13 mouse cellular contexts compared by ENCODE assay signal in the genomic region with DNA sequence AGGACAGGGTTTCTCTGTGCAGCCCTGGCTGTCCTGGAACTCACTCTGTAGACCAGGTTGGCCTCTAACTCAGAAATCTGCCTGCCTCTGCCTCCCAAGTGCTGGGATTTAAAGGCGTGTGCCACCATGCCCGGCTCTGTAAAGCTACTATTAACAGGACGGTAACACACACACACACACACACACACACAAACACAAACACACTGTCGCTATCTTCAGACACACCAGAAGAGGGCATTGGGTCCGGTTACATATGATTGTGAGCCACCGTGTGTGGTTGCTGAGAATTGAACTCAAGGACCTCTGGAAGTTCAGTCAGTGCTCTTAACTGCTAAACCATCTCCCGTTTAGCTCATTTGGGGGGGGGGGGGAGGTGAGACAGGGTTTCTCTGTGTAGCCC. TPM values are rescaled to one million over a fixed set of nuclear protein-coding genes. Genes with fewer than 3 reads are reported as not detected.
DNase-seq lines count a peak whose midpoint lies in the region; ATAC-seq and TF ChIP-seq lines count a peak whose summit lies in the region.
"Not testable (repeated sequence)": the region's sequence is repeated elsewhere in the genome, so short reads cannot be mapped to it uniquely, and the experiment has no call there.
"Had no signal": no experiment of that assay in that cellular context is flagged by ENCODE, and none has a peak within 500 bp of the region (broad histone marks: within the 10 kb centered on the region; RNA-seq: fewer than 3 reads in every experiment).

No protein-coding gene starts in this region.

- not testable (repeated sequence) for H3K9me3 ChIP-seq in ES-E14 (ENCODE audit: control insufficient read depth, insufficient read depth, low read depth, low read length); embryonic facial prominence, embryonic 13.5 days; hindbrain, embryonic 12.5 days (replicated peaks); kidney, embryonic 14.5 days (ENCODE audit: control insufficient read depth, low read length); liver, embryonic 11.5 days (ENCODE audit: control insufficient read depth, low read length); megakaryocyte, embryonic 14.5 days; neural tube, embryonic 14.5 days (ENCODE audit: control insufficient read depth, low read length)

- in situ Hi-C loops in ES-E14 (cut with MboI; ENCODE audit: low sequenced_read_pairs in 2 of 2, unreplicated experiment in 2 of 2), result not testable (repeated sequence)

- not testable (repeated sequence) for H3K36me3 ChIP-seq in ES-E14 (ENCODE audit: control insufficient read depth, insufficient read depth, low read length, poor library complexity, severe bottlenecking); liver, embryonic 11.5 days (ENCODE audit: control insufficient read depth, insufficient read depth, low read length); neural tube, embryonic 14.5 days (ENCODE audit: control insufficient read depth, insufficient read depth, low read length)
- peaks cover 17% of the 10 kb centered on the region for H3K36me3 ChIP-seq in embryonic facial prominence, embryonic 13.5 days
- H3K36me3 ChIP-seq in hindbrain, embryonic 12.5 days, result peaks cover 11% of the 10 kb centered on the region; the same call in 1 of the 2 replicates
- H3K36me3 ChIP-seq in kidney, embryonic 14.5 days (ENCODE audit: control insufficient read depth, insufficient read depth, low read length), result peaks cover 16% of the 10 kb centered on the region; the same call in 1 of the 2 replicates
- peaks cover 37% of the 10 kb centered on the region for H3K36me3 ChIP-seq in megakaryocyte, embryonic 14.5 days (replicated peaks; ENCODE audit: low read length)

- not testable (repeated sequence) for TF ChIP-seq CTCF in gastrocnemius, adult 2 months (IDR thresholded peaks at IDR 0.05)

- H3K27me3 ChIP-seq in embryonic facial prominence, embryonic 13.5 days; hindbrain, embryonic 12.5 days; kidney, embryonic 14.5 days (ENCODE audit: control insufficient read depth, insufficient read depth, low read length); liver, embryonic 11.5 days (replicated peaks; ENCODE audit: control insufficient read depth, insufficient read depth, low read length); megakaryocyte, embryonic 14.5 days (replicated peaks); neural tube, embryonic 14.5 days (ENCODE audit: control insufficient read depth, insufficient read depth, low read length): not testable (repeated sequence)

- H3K27ac ChIP-seq in ES-E14 (ENCODE audit: insufficient read depth, low read depth, low read length, poor library complexity, severe bottlenecking); hindbrain, embryonic 12.5 days; kidney, embryonic 14.5 days (ENCODE audit: low read depth, low read length); neural tube, embryonic 14.5 days (ENCODE audit: low read depth, low read length): not testable (repeated sequence)
- H3K27ac ChIP-seq in embryonic facial prominence, embryonic 13.5 days, result 0 out of 2 replicates have a peak overlapping the region, but pooled peaks have one; percentile 83
- peak overlapping the region; percentile 93 for H3K27ac ChIP-seq in gastrocnemius, adult 2 months
- H3K27ac ChIP-seq in liver, embryonic 11.5 days (ENCODE audit: low read depth, low read length), result 0 out of 2 replicates have a peak overlapping the region, but pooled peaks have one; percentile 29

- peak overlapping the region; percentile 80 for H3K4me2 ChIP-seq in embryonic facial prominence, embryonic 13.5 days
- peak overlapping the region; percentile 79 for H3K4me2 ChIP-seq in hindbrain, embryonic 12.5 days (replicated peaks)
- peak overlapping the region; percentile 88; the same call in 1 of the 2 replicates for H3K4me2 ChIP-seq in kidney, embryonic 14.5 days (replicated peaks; ENCODE audit: low read depth, low read length)
- peak overlapping the region; percentile 92 for H3K4me2 ChIP-seq in liver, embryonic 11.5 days
- not testable (repeated sequence) for H3K4me2 ChIP-seq in neural tube, embryonic 14.5 days (ENCODE audit: low read depth, low read length)

- not testable (repeated sequence) for DNase-seq in ES-E14 (ENCODE audit: low read depth, low spot score); gastrocnemius, adult 2 months; liver, embryonic 11.5 days (ENCODE audit: low spot score)

- peak overlapping the region; percentile 9 to 78; a peak in 3 of 4 replicates for H3K4me3 ChIP-seq in ES-E14 (ENCODE audit: insufficient read depth in 1 of 2, low read depth in 1 of 2, low read length in 2 of 2, poor library complexity in 1 of 2, severe bottlenecking in 1 of 2)
- H3K4me3 ChIP-seq in embryonic facial prominence, embryonic 13.5 days, result peak overlapping the region; percentile 67
- peak overlapping the region; percentile 90 for H3K4me3 ChIP-seq in gastrocnemius, adult 2 months
- not testable (repeated sequence) for H3K4me3 ChIP-seq in hindbrain, embryonic 12.5 days
- peak overlapping the region; percentile 70; the same call in 1 of the 2 replicates for H3K4me3 ChIP-seq in kidney, embryonic 14.5 days (ENCODE audit: low read length)
- H3K4me3 ChIP-seq in liver, embryonic 11.5 days (ENCODE audit: low read depth, low read length), result peak overlapping the region; percentile 14; the same call in 1 of the 2 replicates
- H3K4me3 ChIP-seq in megakaryocyte, embryonic 14.5 days (replicated peaks), result peak overlapping the region; percentile 94
- 0 out of 2 replicates have a peak overlapping the region, but pooled peaks have one; percentile 57 for H3K4me3 ChIP-seq in neural tube, embryonic 14.5 days (ENCODE audit: low read depth, low read length)

- peak overlapping the region; percentile 31; the same call in 1 of the 2 replicates for H3K9ac ChIP-seq in ES-E14 (ENCODE audit: insufficient read depth, low read depth, low read length, poor library complexity, severe bottlenecking)
- H3K9ac ChIP-seq in embryonic facial prominence, embryonic 13.5 days, result 0 out of 2 replicates have a peak overlapping the region, but pooled peaks have one; percentile 16
- H3K9ac ChIP-seq in hindbrain, embryonic 12.5 days; kidney, embryonic 14.5 days (ENCODE audit: low read depth, low read length); liver, embryonic 11.5 days (ENCODE audit: low read depth, low read length); neural tube, embryonic 14.5 days (replicated peaks; ENCODE audit: low read depth, low read length): not testable (repeated sequence)

- intact Hi-C loops in gastrocnemius, adult 2 months (cut with DNase I), result loop anchor here (5.0 kb wide), 1 partner anchor 41 kb away; no protein-coding TSS in a partner anchor

- WGBS in embryonic facial prominence, embryonic 13.5 days, result 66% methylated on average over 7 of the region's 7 CpGs
- 71% methylated on average over 7 of the region's 7 CpGs for WGBS in hindbrain, embryonic 12.5 days
- WGBS in kidney, embryonic 14.5 days, result 62% methylated on average over 7 of the region's 7 CpGs
- 54% methylated on average over 7 of the region's 7 CpGs for WGBS in liver, embryonic 11.5 days
- 71% methylated on average over 7 of the region's 7 CpGs for WGBS in neural tube, embryonic 14.5 days

- not testable (repeated sequence) for ATAC-seq in embryonic facial prominence, embryonic 13.5 days (ENCODE audit: insufficient number of reproducible peaks, insufficient read depth, low FRiP score, low TSS enrichment, low read depth); liver, embryonic 11.5 days (replicated peaks; ENCODE audit: low FRiP score)
- peak; percentile 15 for ATAC-seq in hindbrain, embryonic 12.5 days (ENCODE audit: low FRiP score)
- peak; percentile 4 for ATAC-seq in kidney, embryonic 14.5 days (ENCODE audit: low FRiP score, low TSS enrichment)
- ATAC-seq in neural tube, embryonic 14.5 days (ENCODE audit: low read depth), result 0 out of 2 replicates have a peak, but pooled peaks have one; percentile 4

- H3K4me1 ChIP-seq in ES-E14 (ENCODE audit: control insufficient read depth in 2 of 2, insufficient read depth in 2 of 2, low read length in 2 of 2, poor library complexity in 1 of 2); hindbrain, embryonic 12.5 days; kidney, embryonic 14.5 days (ENCODE audit: control insufficient read depth, insufficient read depth, low read length); neural tube, embryonic 14.5 days (ENCODE audit: control insufficient read depth, insufficient read depth, low read length): not testable (repeated sequence)
- peaks cover 10% of the 10 kb centered on the region for H3K4me1 ChIP-seq in embryonic facial prominence, embryonic 13.5 days
- peaks cover 25% of the 10 kb centered on the region for H3K4me1 ChIP-seq in liver, embryonic 11.5 days (replicated peaks; ENCODE audit: control insufficient read depth, insufficient read depth, low read length)
- H3K4me1 ChIP-seq in megakaryocyte, embryonic 14.5 days, result peaks cover 66% of the 10 kb centered on the region

RNA-seq across cellular contexts. Expression of a gene that starts 0.5 kb away (rescaled TPM):
- total RNA-seq in ES-E14 (2012; rRNA removed), result 88.5 and 115 TPM in 2 replicates
- polyA plus RNA-seq in embryonic facial prominence, embryonic 13.5 days (2015; fragmentation: Nextera tagmentation; extraction: Ambion mirVana), result 136 and 137 TPM in 2 replicates
- 10 to 100 TPM in 1 of 2 experiments, 1 to 10 TPM in 1; 9.2 to 12.6 TPM for total RNA-seq in gastrocnemius, adult 2 months (2021)
- polyA plus RNA-seq in hindbrain, embryonic 12.5 days (2016; fragmentation: Nextera tagmentation; extraction: Ambion mirVana), result 64.2 and 66.7 TPM in 2 replicates
- polyA plus RNA-seq in kidney, embryonic 14.5 days (2014; fragmentation: Nextera tagmentation; extraction: Ambion mirVana), result 125 and 156 TPM in 2 replicates
- 108 and 110 TPM in 2 replicates for polyA plus RNA-seq in liver, embryonic 11.5 days (2014; fragmentation: Nextera tagmentation; extraction: Ambion mirVana)
- 26.7 and 40.9 TPM in 2 replicates for polyA plus RNA-seq in megakaryocyte, embryonic 14.5 days (2012; ENCODE audit: insufficient read depth, low replicate concordance)
- polyA plus RNA-seq in neural tube, embryonic 14.5 days (2014; fragmentation: Nextera tagmentation; extraction: Ambion mirVana), result 59.2 and 81.7 TPM in 2 replicates

RNA-seq across cellular contexts. Expression of a gene that starts 0.6 kb away (rescaled TPM):
- not detected in 2 replicates for total RNA-seq in ES-E14 (2012; rRNA removed)
- not detected in 2 replicates for polyA plus RNA-seq in embryonic facial prominence, embryonic 13.5 days (2015; fragmentation: Nextera tagmentation; extraction: Ambion mirVana)
- total RNA-seq in gastrocnemius, adult 2 months (2021), result not detected
- polyA plus RNA-seq in hindbrain, embryonic 12.5 days (2016; fragmentation: Nextera tagmentation; extraction: Ambion mirVana), result not detected in 2 replicates
- polyA plus RNA-seq in kidney, embryonic 14.5 days (2014; fragmentation: Nextera tagmentation; extraction: Ambion mirVana), result not detected in 2 replicates
- polyA plus RNA-seq in liver, embryonic 11.5 days (2014; fragmentation: Nextera tagmentation; extraction: Ambion mirVana), result 0.08 TPM in 1 of 2 replicates, not detected in the other
- not detected in 2 replicates for polyA plus RNA-seq in megakaryocyte, embryonic 14.5 days (2012; ENCODE audit: insufficient read depth, low replicate concordance)
- polyA plus RNA-seq in neural tube, embryonic 14.5 days (2014; fragmentation: Nextera tagmentation; extraction: Ambion mirVana), result 0.40 and 0.54 TPM in 2 replicates
- total RNA-seq: gastrocnemius, postnatal 25 days; heart, postnatal 36 days; monocyte, adult 5-6 weeks had no signal
- polyA plus RNA-seq: C2C12; lung, adult 2 months had no signal

RNA-seq across cellular contexts. Expression of a gene that starts 5.1 kb away (rescaled TPM):
- total RNA-seq in ES-E14 (2012; rRNA removed), result 0.67 and 0.69 TPM in 2 replicates
- polyA plus RNA-seq in embryonic facial prominence, embryonic 13.5 days (2015; fragmentation: Nextera tagmentation; extraction: Ambion mirVana), result 1.4 and 1.5 TPM in 2 replicates
- 1 to 10 TPM; 1.2 to 2.0 TPM for total RNA-seq in gastrocnemius, adult 2 months (2021)
- polyA plus RNA-seq in hindbrain, embryonic 12.5 days (2016; fragmentation: Nextera tagmentation; extraction: Ambion mirVana), result 0.77 and 0.98 TPM in 2 replicates
- polyA plus RNA-seq in kidney, embryonic 14.5 days (2014; fragmentation: Nextera tagmentation; extraction: Ambion mirVana), result 0.73 and 0.77 TPM in 2 replicates
- 0.40 and 0.48 TPM in 2 replicates for polyA plus RNA-seq in liver, embryonic 11.5 days (2014; fragmentation: Nextera tagmentation; extraction: Ambion mirVana)
- 0.44 TPM in 1 of 2 replicates, not detected in the other for polyA plus RNA-seq in megakaryocyte, embryonic 14.5 days (2012; ENCODE audit: insufficient read depth, low replicate concordance)
- polyA plus RNA-seq in neural tube, embryonic 14.5 days (2014; fragmentation: Nextera tagmentation; extraction: Ambion mirVana), result 0.37 and 0.57 TPM in 2 replicates
- total RNA-seq: monocyte, adult 5-6 weeks had no signal

RNA-seq across cellular contexts. Expression of a gene that starts 8.0 kb away (rescaled TPM):
- total RNA-seq in ES-E14 (2012; rRNA removed), result 53.9 and 56.4 TPM in 2 replicates
- 83.2 and 96.8 TPM in 2 replicates for polyA plus RNA-seq in embryonic facial prominence, embryonic 13.5 days (2015; fragmentation: Nextera tagmentation; extraction: Ambion mirVana)
- 100 to 1,000 TPM; 169 to 177 TPM for total RNA-seq in gastrocnemius, adult 2 months (2021)
- 74.4 and 75.1 TPM in 2 replicates for polyA plus RNA-seq in hindbrain, embryonic 12.5 days (2016; fragmentation: Nextera tagmentation; extraction: Ambion mirVana)
- 152 and 155 TPM in 2 replicates for polyA plus RNA-seq in kidney, embryonic 14.5 days (2014; fragmentation: Nextera tagmentation; extraction: Ambion mirVana)
- polyA plus RNA-seq in liver, embryonic 11.5 days (2014; fragmentation: Nextera tagmentation; extraction: Ambion mirVana), result 126 and 132 TPM in 2 replicates
- polyA plus RNA-seq in megakaryocyte, embryonic 14.5 days (2012; ENCODE audit: insufficient read depth, low replicate concordance), result 36.9 and 149 TPM in 2 replicates
- 58.0 and 65.8 TPM in 2 replicates for polyA plus RNA-seq in neural tube, embryonic 14.5 days (2014; fragmentation: Nextera tagmentation; extraction: Ambion mirVana)

RNA-seq across cellular contexts. Expression of a gene that starts 16.4 kb away (rescaled TPM):
- total RNA-seq in ES-E14 (2012; rRNA removed), result 35.1 and 35.6 TPM in 2 replicates
- polyA plus RNA-seq in embryonic facial prominence, embryonic 13.5 days (2015; fragmentation: Nextera tagmentation; extraction: Ambion mirVana), result 45.6 and 52.3 TPM in 2 replicates
- 10 to 100 TPM; 24.3 to 26.6 TPM for total RNA-seq in gastrocnemius, adult 2 months (2021)
- 49.6 and 50.9 TPM in 2 replicates for polyA plus RNA-seq in hindbrain, embryonic 12.5 days (2016; fragmentation: Nextera tagmentation; extraction: Ambion mirVana)
- polyA plus RNA-seq in kidney, embryonic 14.5 days (2014; fragmentation: Nextera tagmentation; extraction: Ambion mirVana), result 37.2 and 48.9 TPM in 2 replicates
- 44.2 and 47.0 TPM in 2 replicates for polyA plus RNA-seq in liver, embryonic 11.5 days (2014; fragmentation: Nextera tagmentation; extraction: Ambion mirVana)
- polyA plus RNA-seq in megakaryocyte, embryonic 14.5 days (2012; ENCODE audit: insufficient read depth, low replicate concordance), result 2.6 and 4.8 TPM in 2 replicates
- 48.6 and 49.4 TPM in 2 replicates for polyA plus RNA-seq in neural tube, embryonic 14.5 days (2014; fragmentation: Nextera tagmentation; extraction: Ambion mirVana)
